Mouse (Mus musculus): ENCODE measurements around the gene Inpp5d.

DNA sequence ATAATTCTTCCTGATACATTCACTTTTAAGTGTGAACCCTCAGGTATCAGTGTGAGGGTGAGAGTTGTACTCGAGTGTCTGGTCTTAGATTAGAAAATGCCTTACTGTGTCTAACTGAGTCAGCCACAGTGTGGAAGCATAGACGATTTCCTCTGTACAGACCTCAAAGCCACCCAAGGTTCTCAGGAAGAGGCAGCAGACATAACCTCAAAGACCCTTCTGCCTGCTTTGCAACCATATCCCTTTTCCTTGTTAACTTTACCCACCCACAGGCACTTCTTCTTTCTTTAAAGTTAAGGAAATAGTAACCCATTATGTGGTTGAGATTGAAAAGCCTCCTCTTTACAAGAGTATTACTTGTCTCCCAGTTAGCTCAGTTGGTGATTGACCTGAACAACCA is 145.6 kb downstream of the Inpp5d start:
- TF ChIP-seq CTCF (IDR thresholded peaks at IDR 0.05; ENCODE audit: extremely low read depth, insufficient read depth, low read length) (no peak), POLR2A (IDR thresholded peaks at IDR 0.05; ENCODE audit: extremely low read depth, insufficient read depth, low read length) (no peak)
